Mouse (Mus musculus): ENCODE data around the gene Heca.

GRCm38 (mm10) chr10:17919032-17919431 lies 28.8 kb downstream of the Heca start:
- TF ChIP-seq POLR2A (IDR thresholded peaks at IDR 0.05; ENCODE audit: extremely low read depth, insufficient read depth, low read length) (no peak), CTCF (IDR thresholded peaks at IDR 0.05; ENCODE audit: extremely low read depth, insufficient read depth, low read length) (no peak)

All from cortical plate, adult 2 months (tissue).